Mouse (Mus musculus): Measurements from ENCODE around the gene Parp2. TPM values are rescaled to one million over a fixed set of nuclear protein-coding genes. Genes with fewer than 3 reads are reported as not detected.
"Not testable (repeated sequence)": the region's sequence is repeated elsewhere in the genome, so short reads cannot be mapped to it uniquely, and the experiment has no call there.

Parp2 gene
- total RNA-seq, 4 experiments from 2014 or later: 20.9 to 28.0 (median 25.9) TPM

GRCm38 (mm10) chr14:50826579-50826978 is 18.9 kb downstream of the Parp2 start:
- peak in 1 of 2 experiments; percentile 24 for DNase-seq (ENCODE audit: low spot score in 2 of 2)

GRCm38 (mm10) chr14:50829878-50830277 is 22.2 kb downstream of the Parp2 start:
- DNase-seq (ENCODE audit: low spot score in 2 of 2): no peak

- DNase-seq (ENCODE audit: low spot score in 2 of 2): no peak
These were observed 26.3 kb downstream of the Parp2 start for GRCm38 (mm10) chr14:50833964-50834363.

GRCm38 (mm10) chr14:50834435-50834834 is 26.8 kb downstream of the Parp2 start:
- no peak for DNase-seq (ENCODE audit: low spot score in 2 of 2)

GRCm38 (mm10) chr14:50837236-50837635 is 29.6 kb downstream of the Parp2 start:
- DNase-seq (ENCODE audit: low spot score in 2 of 2): no peak

- no peak for DNase-seq (ENCODE audit: low spot score in 2 of 2)
These were observed 48.1 kb downstream of the Parp2 start for GRCm38 (mm10) chr14:50855788-50856187.

DNA sequence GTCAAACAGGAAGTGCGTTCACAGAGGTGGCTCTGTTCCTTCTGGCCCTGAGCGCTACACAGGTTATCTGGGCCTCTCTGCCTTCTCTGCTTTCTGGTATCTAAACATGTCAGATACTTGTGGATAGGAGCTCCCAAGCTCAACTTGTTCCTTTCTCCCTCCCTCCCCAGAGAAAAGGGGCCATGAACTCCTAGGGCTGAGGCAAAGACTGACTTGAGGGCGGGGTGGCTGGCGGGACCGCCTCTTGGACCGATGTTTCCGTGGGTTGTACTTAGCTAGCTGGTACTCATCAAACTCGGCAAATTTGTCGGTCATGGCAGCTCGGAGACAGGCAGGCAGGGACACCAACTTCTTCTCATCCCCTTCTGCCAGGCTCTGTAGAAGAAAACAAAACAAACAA is 55.0 kb downstream of the Parp2 start:
- no peak for DNase-seq (ENCODE audit: low spot score in 2 of 2)

DNA sequence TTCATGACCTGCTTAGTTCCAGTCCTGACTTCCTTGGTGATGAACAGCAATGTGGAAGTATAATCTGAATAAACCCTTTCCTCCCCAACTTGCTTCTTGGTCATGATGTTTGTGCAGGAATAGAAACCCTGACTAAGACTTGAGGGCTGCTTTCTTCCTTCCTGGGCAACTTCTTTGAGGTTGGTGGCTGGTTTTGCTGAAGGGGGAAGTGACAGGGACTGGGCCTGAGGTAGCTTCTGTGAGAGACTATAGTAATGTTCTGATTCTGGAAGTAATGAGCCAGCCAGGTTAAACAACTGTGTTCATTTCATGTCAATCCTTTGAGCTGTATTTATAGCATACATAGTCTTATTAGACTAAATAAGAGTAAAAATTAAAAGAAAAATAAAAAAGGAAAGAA is 57.4 kb downstream of the Parp2 start:
- not testable (repeated sequence) for DNase-seq (ENCODE audit: low spot score in 2 of 2)

GRCm38 (mm10) chr14:50866966-50867365 is 59.3 kb downstream of the Parp2 start:
- no peak for DNase-seq (ENCODE audit: low spot score in 2 of 2)

GRCm38 (mm10) chr14:50868211-50868610 is 60.6 kb downstream of the Parp2 start:
- DNase-seq (ENCODE audit: low spot score in 2 of 2): no peak

GRCm38 (mm10) chr14:50868656-50869055 is 61.0 kb downstream of the Parp2 start:
- DNase-seq (ENCODE audit: low spot score in 2 of 2): no peak

DNA sequence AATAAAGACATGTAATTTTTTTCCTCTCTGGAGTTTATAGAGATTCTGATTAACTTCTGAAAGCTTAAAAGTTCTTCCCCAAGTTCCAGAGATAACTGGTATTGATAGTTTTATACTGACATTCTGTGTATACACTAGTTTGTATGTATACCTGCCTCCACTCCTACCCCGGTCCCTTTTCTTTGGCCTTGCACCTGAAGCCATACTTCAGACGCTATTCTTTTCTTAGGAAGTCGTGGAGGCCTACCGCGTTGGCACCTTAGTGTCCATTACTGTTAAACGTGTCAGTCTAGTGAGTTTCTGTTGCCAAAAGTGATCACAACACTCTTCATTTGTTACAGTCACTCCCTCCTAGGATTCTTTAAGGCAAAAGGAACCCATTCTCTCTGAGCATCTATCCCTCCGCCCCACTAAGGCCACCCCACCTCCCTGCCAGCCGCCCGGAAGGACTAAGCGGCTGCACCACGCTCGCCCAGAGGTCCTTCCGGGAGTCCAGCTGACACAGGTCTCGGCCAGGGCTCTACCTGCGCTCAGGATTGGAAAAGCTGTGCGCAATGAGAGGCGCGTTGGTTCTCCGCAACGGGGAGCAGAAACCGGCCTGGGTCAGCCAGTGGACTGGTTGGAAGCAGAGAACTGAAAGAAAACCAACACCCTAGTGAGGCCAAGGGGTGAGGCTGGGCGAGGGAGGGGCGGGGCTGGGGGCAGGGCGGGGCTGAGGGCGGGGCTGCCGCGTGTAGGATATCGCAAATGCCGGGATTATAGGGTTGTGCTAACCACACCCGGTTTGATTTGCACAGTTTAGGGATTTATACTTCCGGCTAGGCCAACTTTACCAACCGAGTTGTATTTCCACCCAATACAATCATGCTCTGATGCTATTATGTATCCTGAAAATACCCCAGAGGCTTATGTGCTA is 62.5 kb downstream of the Parp2 start, which contains the start of gene Tep1:
Tep1 (minus strand) TSS at position 672 of the 916 bp plus-strand sequence.
- DNase-seq (ENCODE audit: low spot score in 2 of 2): peak; percentile 48

DNA sequence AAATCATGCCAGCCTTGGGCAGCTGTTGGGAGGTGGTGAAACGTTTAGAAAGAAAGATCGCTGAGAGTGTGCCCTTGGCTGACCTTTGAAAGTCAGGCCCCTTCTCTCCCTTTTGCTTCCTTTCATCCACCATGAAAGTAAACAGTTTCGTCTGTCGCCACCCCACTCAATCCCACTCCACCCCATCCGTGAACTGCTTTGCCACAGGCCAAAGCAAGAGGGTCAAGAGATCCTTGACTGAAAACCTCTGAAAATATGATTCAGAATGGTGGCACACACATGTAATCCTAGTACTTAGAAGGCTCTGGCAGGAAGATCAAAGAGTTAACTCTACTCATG is 63.1 kb downstream of the Parp2 start:
- no peak for DNase-seq (ENCODE audit: low spot score in 2 of 2)

Other genes with a start within 250 kb of the Parp2 start
- not detected for gene Olfr744, start 193.0 kb upstream of the Parp2 start, total RNA-seq (2022)
- not detected for gene Olfr745, start 168.5 kb upstream of the Parp2 start, total RNA-seq (2022)
- gene Olfr746, start 160.8 kb upstream of the Parp2 start, total RNA-seq (2022): not detected
- not detected for gene Olfr747, start 114.6 kb upstream of the Parp2 start, total RNA-seq (2022)
- not detected for gene Olfr748, start 100.5 kb upstream of the Parp2 start, total RNA-seq (2022)
- not detected for gene Olfr749, start 62.7 kb upstream of the Parp2 start, total RNA-seq (2022)
- gene Ttc5, start 22.3 kb upstream of the Parp2 start, total RNA-seq (2022): 10 to 100 TPM; 49.2 to 55.3 (median 52.1) TPM
- gene Ccnb1ip1, start 109 bp upstream of the Parp2 start, total RNA-seq (2022): under 1 TPM in 2 of 4 experiments, not detected in 2; 0.24 to 0.32 TPM
- gene Tep1, start 62.7 kb downstream of the Parp2 start, total RNA-seq (2022): 1 to 10 TPM; 4.4 to 7.1 (median 5.7) TPM
- 1 to 10 TPM; 5.5 to 8.3 (median 6.6) TPM for gene Klhl33, start 89.7 kb downstream of the Parp2 start, total RNA-seq (2022)
- 10 to 100 TPM; 30.1 to 36.2 (median 33.2) TPM for gene Osgep, start 117.1 kb downstream of the Parp2 start, total RNA-seq (2022)
- 10 to 100 TPM; 55.5 to 64.8 (median 60.2) TPM for gene Apex1, start 117.1 kb downstream of the Parp2 start, total RNA-seq (2022)
- 100 to 1,000 TPM in 3 of 4 experiments, 10 to 100 TPM in 1; 92.6 to 121 (median 109) TPM for gene Pip4p1, start 123.0 kb downstream of the Parp2 start, total RNA-seq (2022)
- 10 to 100 TPM; 10.4 to 17.7 (median 16.6) TPM for gene Pnp, start 123.2 kb downstream of the Parp2 start, total RNA-seq (2022)
- gene Gm49342, start 136.7 kb downstream of the Parp2 start, total RNA-seq (2022): 10 to 100 TPM in 1 of 4 experiments, 1 to 10 TPM in 3; 6.5 to 18.1 (median 8.9) TPM
- 1 to 10 TPM; 1.2 to 2.0 (median 1.4) TPM for gene Pnp2, start 148.2 kb downstream of the Parp2 start, total RNA-seq (2022)
- under 1 TPM in 1 of 4 experiments, not detected in 3; 0.23 TPM for gene Rnase10, start 199.9 kb downstream of the Parp2 start, total RNA-seq (2022)
- gene Rnase9, start 234.0 kb downstream of the Parp2 start, total RNA-seq (2022): not detected
- gene Rnase11, start 242.3 kb downstream of the Parp2 start, total RNA-seq (2022): not detected
- gene Rnase12, start 249.8 kb downstream of the Parp2 start, total RNA-seq (2022): not detected

Measured in left cerebral cortex, adult 8-10 months (tissue).